Mouse (Mus musculus): ENCODE measurements around the gene Olfr394.
"Not testable (repeated sequence)": the region's sequence is repeated elsewhere in the genome, so short reads cannot be mapped to it uniquely, and the experiment has no call there.

GRCm38 (mm10) chr11:73909199-73909598 lies 18.6 kb upstream of the Olfr394 start, which contains the start of gene Olfr395:
- TF ChIP-seq CTCF (IDR thresholded peaks at IDR 0.05; ENCODE audit: low read depth); EP300 (optimal IDR thresholded peaks at IDR 0.05): not testable (repeated sequence)
